Mouse (Mus musculus): ENCODE measurements around the gene Wnt2b.

GRCm38 (mm10) chr3:104914986-104915385, 46.7 kb downstream of the Wnt2b start:
- TF ChIP-seq CTCF (IDR thresholded peaks at IDR 0.05; ENCODE audit: insufficient read depth, low read depth, low read length) (no peak), POLR2A (IDR thresholded peaks at IDR 0.05; ENCODE audit: insufficient read depth, low read depth, low read length) (no peak)

Data from olfactory bulb, adult 2 months (tissue).